Mouse (Mus musculus): ENCODE measurements around the gene Mkrn2. TPM values are rescaled to one million over a fixed set of nuclear protein-coding genes. Genes with fewer than 3 reads are reported as not detected.

Mkrn2 gene
- 25.2 and 29.4 TPM in 2 replicates for total RNA-seq (2014; rRNA removed)
- polyA plus RNA-seq (2015; fragmentation: Nextera tagmentation; extraction: Ambion mirVana) = 37.4 and 40.6 TPM in 2 replicates

GRCm38 (mm10) chr6:115601715-115602523 lies at the start of gene Mkrn2:
TSS of gene Mkrn2 (plus strand) at chr6:115601902.
- peak; percentile 93 for DNase-seq (ENCODE audit: low spot score)
- Histone ChIP-seq H3K9ac (replicated peaks; ENCODE audit: low read length) (peak within 1 kb of the TSS; percentile 77), H3K36me3 (ENCODE audit: insufficient read depth, low read length) (no peaks in the 10 kb centered on the region), H3K9me3 (ENCODE audit: low read length) (no peaks in the 10 kb centered on the region), H3K4me1 (ENCODE audit: insufficient read depth, low read length) (peaks cover 10% of the 10 kb centered on the region; the same call in 1 of the 2 replicates), H3K27me3 (ENCODE audit: insufficient read depth, low read length) (no peaks in the 10 kb centered on the region), H3K27ac (peak within 1 kb of the TSS; percentile 90), H3K4me2 (ENCODE audit: low read depth, low read length) (peak within 1 kb of the TSS; percentile 69), H3K4me3 (ENCODE audit: low read length) (peak within 1 kb of the TSS; percentile 88)
- under 1% methylated on average over 58 of the region's 61 CpGs for WGBS
- no peak for TF ChIP-seq CTCF (IDR thresholded peaks at IDR 0.05; ENCODE audit: low read depth)
- ATAC-seq = peak; percentile 95

GRCm38 (mm10) chr6:115555485-115555884 lies 46.2 kb upstream of the Mkrn2 start:
- H3K27ac ChIP-seq = no peak overlapping the region
- H3K27me3 ChIP-seq (ENCODE audit: insufficient read depth, low read length) = no peaks in the 10 kb centered on the region
- H3K4me3 ChIP-seq (ENCODE audit: low read length) = no peak overlapping the region
- H3K36me3 ChIP-seq (ENCODE audit: insufficient read depth, low read length) = peaks cover 21% of the 10 kb centered on the region
- DNase-seq (ENCODE audit: low spot score) = no peak
- H3K9ac ChIP-seq (replicated peaks; ENCODE audit: low read length) = no peak overlapping the region
- no peak for ATAC-seq
- peak; percentile 39 for TF ChIP-seq CTCF (IDR thresholded peaks at IDR 0.05; ENCODE audit: low read depth)
- H3K4me2 ChIP-seq (ENCODE audit: low read depth, low read length) = no peak overlapping the region
- 74% methylated on average over 5 of the region's 5 CpGs for WGBS
- H3K9me3 ChIP-seq (ENCODE audit: low read length) = no peaks in the 10 kb centered on the region
- H3K4me1 ChIP-seq (ENCODE audit: insufficient read depth, low read length) = no peaks in the 10 kb centered on the region

- no peak for ATAC-seq
- peaks cover 23% of the 10 kb centered on the region for H3K36me3 ChIP-seq (ENCODE audit: insufficient read depth, low read length)
- no peak overlapping the region for H3K4me3 ChIP-seq (ENCODE audit: low read length)
These were observed 43.5 kb upstream of the Mkrn2 start for GRCm38 (mm10) chr6:115558176-115558575.

GRCm38 (mm10) chr6:115559651-115560632 lies 41.8 kb upstream of the Mkrn2 start:
- ATAC-seq = no peak
- Histone ChIP-seq H3K4me1 (ENCODE audit: insufficient read depth, low read length) (no peaks in the 10 kb centered on the region), H3K9ac (replicated peaks; ENCODE audit: low read length) (no peak overlapping the region), H3K4me3 (ENCODE audit: low read length) (no peak overlapping the region), H3K36me3 (ENCODE audit: insufficient read depth, low read length) (peaks cover 18% of the 10 kb centered on the region; the same call in 1 of the 2 replicates), H3K9me3 (ENCODE audit: low read length) (no peaks in the 10 kb centered on the region), H3K27me3 (ENCODE audit: insufficient read depth, low read length) (no peaks in the 10 kb centered on the region), H3K27ac (no peak overlapping the region), H3K4me2 (ENCODE audit: low read depth, low read length) (no peak overlapping the region)
- no peak for TF ChIP-seq CTCF (IDR thresholded peaks at IDR 0.05; ENCODE audit: low read depth)
- no peak for DNase-seq (ENCODE audit: low spot score)
- 77% methylated on average over 21 of the region's 21 CpGs for WGBS

More at GRCm38 (mm10) chr6:115558176-115558575, 43.5 kb upstream of the Mkrn2 start:
- no peak overlapping the region for H3K27ac ChIP-seq
- WGBS = 100% methylated on average over 2 of the region's 2 CpGs
- no peaks in the 10 kb centered on the region for H3K4me1 ChIP-seq (ENCODE audit: insufficient read depth, low read length)
- H3K4me2 ChIP-seq (ENCODE audit: low read depth, low read length) = no peak overlapping the region
- DNase-seq (ENCODE audit: low spot score) = no peak
- H3K27me3 ChIP-seq (ENCODE audit: insufficient read depth, low read length) = no peaks in the 10 kb centered on the region
- H3K9ac ChIP-seq (replicated peaks; ENCODE audit: low read length) = no peak overlapping the region
- no peak for TF ChIP-seq CTCF (IDR thresholded peaks at IDR 0.05; ENCODE audit: low read depth)
- no peaks in the 10 kb centered on the region for H3K9me3 ChIP-seq (ENCODE audit: low read length)

- Histone ChIP-seq H3K4me2 (ENCODE audit: low read depth, low read length) (no peak overlapping the region), H3K4me3 (ENCODE audit: low read length) (no peak overlapping the region), H3K27me3 (ENCODE audit: insufficient read depth, low read length) (no peaks in the 10 kb centered on the region), H3K9ac (replicated peaks; ENCODE audit: low read length) (no peak overlapping the region), H3K9me3 (ENCODE audit: low read length) (no peaks in the 10 kb centered on the region), H3K4me1 (ENCODE audit: insufficient read depth, low read length) (no peaks in the 10 kb centered on the region), H3K27ac (no peak overlapping the region), H3K36me3 (ENCODE audit: insufficient read depth, low read length) (peaks cover 36% of the 10 kb centered on the region)
- ATAC-seq = no peak
- WGBS = 91% methylated on average over 6 of the region's 6 CpGs
- no peak for TF ChIP-seq CTCF (IDR thresholded peaks at IDR 0.05; ENCODE audit: low read depth)
- DNase-seq (ENCODE audit: low spot score) = no peak
These were observed 36.1 kb upstream of the Mkrn2 start for GRCm38 (mm10) chr6:115565479-115566045.

GRCm38 (mm10) chr6:115574171-115574570 lies 27.5 kb upstream of the Mkrn2 start:
- Histone ChIP-seq H3K27me3 (ENCODE audit: insufficient read depth, low read length) (no peaks in the 10 kb centered on the region), H3K9me3 (ENCODE audit: low read length) (no peaks in the 10 kb centered on the region), H3K36me3 (ENCODE audit: insufficient read depth, low read length) (peaks cover 44% of the 10 kb centered on the region), H3K9ac (replicated peaks; ENCODE audit: low read length) (no peak overlapping the region), H3K4me1 (ENCODE audit: insufficient read depth, low read length) (no peaks in the 10 kb centered on the region), H3K27ac (no peak overlapping the region), H3K4me3 (ENCODE audit: low read length) (no peak overlapping the region), H3K4me2 (ENCODE audit: low read depth, low read length) (no peak overlapping the region)
- ATAC-seq (no peak), DNase-seq (ENCODE audit: low spot score) (no peak)
- no peak for TF ChIP-seq CTCF (IDR thresholded peaks at IDR 0.05; ENCODE audit: low read depth)
- 96% methylated on average over 7 of the region's 7 CpGs for WGBS
